Mouse (Mus musculus) myocyte (in vitro differentiated cells): Measurements from ENCODE around the gene Gm45808. TPM values are rescaled to one million over a fixed set of nuclear protein-coding genes. Genes with fewer than 3 reads are reported as not detected.

ENCODE experiments used
- H3K27me3 ChIP-seq: one replicate; pipeline ENCODE4 v1.6.1; 2011; ENCODE audit not compliant: control insufficient read depth, insufficient read depth, insufficient read length
- H3K36me3 ChIP-seq: one replicate; pipeline ENCODE4 v1.6.1; 2011; ENCODE audit not compliant: control insufficient read depth, insufficient read depth
- H3K4me2 ChIP-seq: one replicate; pipeline ENCODE4 v1.6.1; 2011; ENCODE audit warnings: low read depth, control low read depth
- H3K4me3 ChIP-seq: one replicate; pipeline ENCODE4 v1.5.1; 2011; ENCODE audit warnings: mild to moderate bottlenecking, control low read depth, moderate library complexity
- H3K79me2 ChIP-seq: one replicate; pipeline ENCODE4 v1.6.1; 2011; ENCODE audit not compliant: control insufficient read depth, insufficient read depth
- H3ac ChIP-seq: one replicate; pipeline ENCODE4 v1.6.1; 2011; ENCODE audit not compliant: control insufficient read depth, insufficient read length
- CEBPB ChIP-seq: IDR thresholded peaks from 2 replicates; pipeline ENCODE4 v1.6.1; 2011; ENCODE audit warnings: mild to moderate bottlenecking, moderate library complexity; ENCODE audit not compliant: poor library complexity, insufficient read depth, severe bottlenecking
- E2F4 ChIP-seq: IDR thresholded peaks from one replicate; pipeline ENCODE4 v1.6.1; 2011; ENCODE audit warnings: mild to moderate bottlenecking, control low read depth, moderate library complexity; ENCODE audit not compliant: insufficient read depth
- MAX ChIP-seq: IDR thresholded peaks from one replicate; pipeline ENCODE4 v1.6.1; 2011; ENCODE audit warnings: low read depth, mild to moderate bottlenecking, control low read depth
- MYOD1 ChIP-seq, 3 experiments: IDR thresholded peaks; one replicate each; pipeline ENCODE4 v1.6.1; 2011; ENCODE audit warnings: control low read depth in 2 of 3, low read depth in 2 of 3, mild to moderate bottlenecking in 2 of 3, moderate library complexity in 1 of 3; ENCODE audit not compliant: insufficient read length in 2 of 3, control insufficient read depth in 1 of 3
- MYOG ChIP-seq, 3 experiments: IDR thresholded peaks; one replicate each; pipeline ENCODE4 v1.6.1; 2011; ENCODE audit warnings: control low read depth in 2 of 3, low read depth in 2 of 3, mild to moderate bottlenecking in 2 of 3; ENCODE audit not compliant: insufficient read length in 2 of 3, control insufficient read depth in 1 of 3, insufficient read depth in 1 of 3
- POLR2A ChIP-seq: IDR thresholded peaks from one replicate; pipeline ENCODE4 v1.6.1; 2011; ENCODE audit warnings: low read depth, mild to moderate bottlenecking, control low read depth, moderate library complexity; ENCODE audit not compliant: insufficient read length
- POLR2AphosphoS2 ChIP-seq: IDR thresholded peaks from one replicate; pipeline ENCODE4 v1.6.1; 2011; ENCODE audit warnings: low read depth, control low read depth; ENCODE audit not compliant: insufficient read length
- REST ChIP-seq: IDR thresholded peaks from one replicate; pipeline ENCODE4 v1.6.1; 2011; ENCODE audit warnings: mild to moderate bottlenecking, control low read depth, moderate library complexity; ENCODE audit not compliant: insufficient read depth, insufficient read length
- SRF ChIP-seq: IDR thresholded peaks from one replicate; pipeline ENCODE4 v1.6.1; 2011; ENCODE audit warnings: low read depth; ENCODE audit not compliant: control insufficient read depth, insufficient read length
- TCF12 ChIP-seq: IDR thresholded peaks from one replicate; pipeline ENCODE4 v1.6.1; 2011; ENCODE audit warnings: mild to moderate bottlenecking, control low read depth; ENCODE audit not compliant: poor library complexity, insufficient read depth, severe bottlenecking
- TCF3 ChIP-seq: IDR thresholded peaks from one replicate; pipeline ENCODE4 v1.6.1; 2011; ENCODE audit warnings: low read depth, control low read depth; ENCODE audit not compliant: insufficient read length
- USF1 ChIP-seq: IDR thresholded peaks from one replicate; pipeline ENCODE4 v1.6.1; 2011; ENCODE audit warnings: low read depth, mild to moderate bottlenecking, control low read depth, moderate library complexity
- polyA plus RNA-seq: library from polyadenylated mRNA; unstranded; fragments of >200 nt; fragmentation: generic; extraction: Trizol; gene quantifications from one replicate; pipeline ENCODE4 v1.2.1, GENCODE M21; 2012; ENCODE audit warnings: missing spikeins

Gene Gm45808
- polyA plus RNA-seq, 1 experiment, result not detected

DNA sequence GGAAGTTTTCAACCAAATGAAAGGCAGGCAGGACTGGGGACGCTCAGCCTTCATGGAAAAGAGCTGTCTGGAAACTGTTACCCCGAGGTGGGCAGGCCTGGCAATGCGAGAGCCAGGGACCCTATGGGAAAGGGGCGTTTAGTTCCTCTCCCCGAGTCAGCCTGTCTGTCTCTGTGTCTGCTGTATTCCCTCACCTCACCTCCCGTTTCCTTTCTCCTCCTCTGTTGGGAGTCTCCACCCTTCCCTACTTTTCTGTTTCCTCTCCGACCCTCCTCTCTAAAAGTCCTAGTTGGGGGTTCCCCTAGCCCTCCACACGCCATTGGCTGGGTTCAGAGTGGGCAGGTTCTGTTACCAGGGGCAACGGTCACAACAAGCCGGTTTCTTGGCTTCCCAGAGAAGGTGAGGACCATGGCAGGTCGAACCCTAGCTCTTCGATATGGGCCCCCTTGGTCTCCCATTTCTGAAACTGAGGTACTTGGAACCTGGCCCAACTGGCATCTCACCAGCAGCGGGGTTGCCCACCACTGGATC lies 68.6 kb downstream of the Gm45808 start:
- no peak overlapping the region for H3ac ChIP-seq
- TF ChIP-seq CEBPB (no peak), MYOG (IDR thresholded peaks at IDR 0.05; ENCODE audit: control insufficient read depth in 1 of 3, insufficient read depth in 1 of 3, insufficient read length in 2 of 3, low read depth in 2 of 3) (no peak), MAX (no peak), POLR2AphosphoS2 (no peak), MYOD1 (IDR thresholded peaks at IDR 0.05; ENCODE audit: control insufficient read depth in 1 of 3, insufficient read length in 2 of 3, low read depth in 2 of 3) (no peak), TCF12 (no peak), REST (no peak), E2F4 (no peak), TCF3 (no peak), USF1 (no peak), SRF (no peak), POLR2A (no peak)
- no peaks in the 10 kb centered on the region for H3K79me2 ChIP-seq
- peaks cover 9% of the 10 kb centered on the region for H3K27me3 ChIP-seq
- no peak overlapping the region for H3K4me2 ChIP-seq
- no peaks in the 10 kb centered on the region for H3K36me3 ChIP-seq
- H3K4me3 ChIP-seq, result no peak overlapping the region

Other genes with a start within 250 kb of the Gm45808 start
- gene Cd37, start 247.7 kb downstream of the Gm45808 start, polyA plus RNA-seq, result 0.18 TPM
- gene Slc6a16, start 245.7 kb downstream of the Gm45808 start, polyA plus RNA-seq, result not detected
- not detected for gene Slc6a21, start 209.3 kb downstream of the Gm45808 start, polyA plus RNA-seq
- gene Trpm4, start 153.0 kb downstream of the Gm45808 start, polyA plus RNA-seq, result 27.3 TPM
- gene Hrc, start 151.5 kb downstream of the Gm45808 start, polyA plus RNA-seq, result 173 TPM
- 6.6 TPM for gene Ppfia3, start 119.8 kb downstream of the Gm45808 start, polyA plus RNA-seq
- gene Lin7b, start 116.2 kb downstream of the Gm45808 start, polyA plus RNA-seq, result 2.4 TPM
- 189 TPM for gene Snrnp70, start 91.1 kb downstream of the Gm45808 start, polyA plus RNA-seq
- gene Kcna7, start 81.2 kb downstream of the Gm45808 start, polyA plus RNA-seq, result 0.65 TPM
- 1.9 TPM for gene Ntf5, start 73.1 kb downstream of the Gm45808 start, polyA plus RNA-seq
- 0.07 TPM for gene Lhb, start 66.0 kb downstream of the Gm45808 start, polyA plus RNA-seq
- gene Gys1, start 52.0 kb downstream of the Gm45808 start, polyA plus RNA-seq, result 125 TPM
- gene Ruvbl2, start 48.7 kb downstream of the Gm45808 start, polyA plus RNA-seq, result 118 TPM
- 2,413 TPM for gene Ftl1, start 26.9 kb downstream of the Gm45808 start, polyA plus RNA-seq
- 249 TPM for gene Bax, start 19.9 kb downstream of the Gm45808 start, polyA plus RNA-seq
- gene Tulp2, start 4.9 kb downstream of the Gm45808 start, polyA plus RNA-seq, result 0.06 TPM
- gene Dhdh, start 2.0 kb upstream of the Gm45808 start, polyA plus RNA-seq, result 0.13 TPM
- 135 TPM for gene Nucb1, start 23.6 kb upstream of the Gm45808 start, polyA plus RNA-seq
- 306 TPM for gene Ppp1r15a, start 39.5 kb upstream of the Gm45808 start, polyA plus RNA-seq
- gene Plekha4, start 39.5 kb upstream of the Gm45808 start, polyA plus RNA-seq, result 2.6 TPM
- gene Hsd17b14, start 68.1 kb upstream of the Gm45808 start, polyA plus RNA-seq, result 1.9 TPM
- 54.1 TPM for gene Bcat2, start 83.3 kb upstream of the Gm45808 start, polyA plus RNA-seq
- 486 TPM for gene Fgf21, start 128.7 kb upstream of the Gm45808 start, polyA plus RNA-seq
- 3.8 TPM for gene Fut1, start 130.5 kb upstream of the Gm45808 start, polyA plus RNA-seq
- not detected for gene Izumo1, start 135.0 kb upstream of the Gm45808 start, polyA plus RNA-seq
- 0.40 TPM for gene Rasip1, start 140.7 kb upstream of the Gm45808 start, polyA plus RNA-seq
- 12.5 TPM for gene Mamstr, start 153.2 kb upstream of the Gm45808 start, polyA plus RNA-seq
- 0.41 TPM for gene Fut2, start 179.6 kb upstream of the Gm45808 start, polyA plus RNA-seq
- gene Ntn5, start 197.2 kb upstream of the Gm45808 start, polyA plus RNA-seq, result 3.6 TPM
- 0.41 TPM for gene Sec1, start 207.6 kb upstream of the Gm45808 start, polyA plus RNA-seq
- gene Car11, start 213.0 kb upstream of the Gm45808 start, polyA plus RNA-seq, result 3.6 TPM
- gene Dbp, start 218.3 kb upstream of the Gm45808 start, polyA plus RNA-seq, result 26.2 TPM
- 3,224 TPM for gene Rpl18, start 228.6 kb upstream of the Gm45808 start, polyA plus RNA-seq
- gene Sphk2, start 231.2 kb upstream of the Gm45808 start, polyA plus RNA-seq, result 22.8 TPM
- gene Fam83e, start 234.4 kb upstream of the Gm45808 start, polyA plus RNA-seq, result 0.18 TPM
- gene Spaca4, start 239.0 kb upstream of the Gm45808 start, polyA plus RNA-seq, result not detected